Mouse (Mus musculus): ENCODE results near the gene 4930583I09Rik. TPM values are rescaled to one million over a fixed set of nuclear protein-coding genes. Genes with fewer than 3 reads are reported as not detected.

4930583I09Rik gene
- total RNA-seq, 2 experiments from 2014 or later = not detected

DNA sequence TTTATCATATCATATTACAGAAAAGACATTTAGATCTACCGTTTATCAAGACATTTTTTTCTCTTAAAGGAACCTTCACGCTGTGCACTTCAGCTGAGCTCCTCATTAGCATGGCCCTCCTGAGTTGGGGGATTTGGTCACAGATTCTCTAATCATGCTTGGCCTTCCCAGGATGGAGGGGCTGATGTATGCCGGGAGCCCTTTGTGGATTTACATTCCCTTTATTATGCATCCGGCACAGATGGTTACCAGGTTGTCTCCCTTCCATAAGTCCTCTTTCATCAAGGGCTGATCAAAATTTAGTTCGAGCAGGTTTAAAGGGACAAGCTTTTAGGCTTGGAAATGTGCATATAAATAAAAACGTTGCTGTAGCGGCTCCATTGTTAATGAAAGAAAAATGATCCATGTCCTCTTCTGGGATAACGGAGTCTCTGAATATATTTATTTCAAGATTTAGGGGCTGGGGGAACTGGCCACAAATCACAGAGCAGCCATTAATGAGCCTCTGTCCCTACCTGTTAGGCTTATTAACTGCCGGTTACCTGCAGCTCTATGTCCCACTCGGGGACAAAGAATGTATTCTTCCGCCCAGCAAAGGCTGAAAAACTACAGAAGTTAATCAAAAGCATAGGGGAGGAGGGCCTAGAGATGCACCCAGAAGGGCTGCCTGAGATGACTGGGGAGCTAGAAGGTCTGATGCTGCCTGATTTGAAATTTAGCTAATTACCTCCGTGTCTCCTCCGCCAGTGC, 31.3 kb downstream of the 4930583I09Rik start:
- intact Hi-C loops (cut with DNase I) = no loop called here
- no peak for DNase-seq (ENCODE audit: low spot score in 2 of 2)

GRCm38 (mm10) chr17:64802956-64803275, 33.0 kb downstream of the 4930583I09Rik start:
- intact Hi-C loops (cut with DNase I) = no loop called here
- no peak for DNase-seq (ENCODE audit: low spot score in 2 of 2)

- no peak for DNase-seq (ENCODE audit: low spot score in 2 of 2)
- intact Hi-C loops (cut with DNase I) = no loop called here
Observed at GRCm38 (mm10) chr17:64802168-64802955, 33.5 kb downstream of the 4930583I09Rik start.

DNA sequence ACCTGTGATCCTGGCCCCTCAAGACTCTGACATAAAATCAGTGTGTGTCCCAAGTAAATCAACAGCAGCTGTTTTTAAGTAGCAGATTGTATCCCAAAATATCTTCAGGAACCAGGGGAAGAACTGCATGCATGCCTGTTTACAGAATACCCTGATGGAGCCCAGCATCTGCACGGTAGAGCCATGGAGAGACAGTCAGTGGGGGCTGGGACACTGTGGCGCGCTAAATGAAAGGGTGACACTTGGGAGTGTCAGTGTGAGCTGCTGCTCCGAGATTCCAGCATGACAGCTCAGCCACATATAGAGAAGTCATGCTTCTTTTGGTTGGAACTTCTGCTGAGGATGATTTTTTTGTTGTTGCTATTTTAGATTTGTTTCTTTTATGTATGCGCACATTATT, 43.2 kb downstream of the 4930583I09Rik start:
- intact Hi-C loops (cut with DNase I) = no loop called here
- no peak for DNase-seq (ENCODE audit: low spot score in 2 of 2)

- no peak for DNase-seq (ENCODE audit: low spot score in 2 of 2)
- intact Hi-C loops (cut with DNase I) = no loop called here
Observed at GRCm38 (mm10) chr17:64792076-64792475, 43.8 kb downstream of the 4930583I09Rik start.

DNA sequence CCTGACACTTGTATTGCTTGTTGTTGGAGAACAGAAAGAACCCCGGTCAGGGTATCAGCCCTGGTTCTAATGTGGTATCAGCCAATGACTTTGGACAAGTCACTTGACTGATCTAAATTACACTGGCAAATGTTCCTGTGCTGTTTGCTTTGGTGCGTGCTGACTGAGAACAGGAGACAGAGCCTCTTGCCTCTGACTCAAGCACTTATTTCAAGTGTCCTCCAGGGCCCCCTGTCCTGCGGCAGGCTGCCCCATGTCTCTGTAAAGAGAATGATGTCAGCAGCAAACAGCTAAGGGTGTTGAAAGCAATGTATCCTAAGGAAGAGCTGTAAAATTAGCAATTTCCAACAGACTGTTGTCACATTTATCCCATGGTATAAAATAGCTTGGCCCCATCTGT, 46.7 kb downstream of the 4930583I09Rik start:
- intact Hi-C loops (cut with DNase I) = no loop called here
- DNase-seq (ENCODE audit: low spot score in 2 of 2) = no peak

- intact Hi-C loops (cut with DNase I) = no loop called here
- DNase-seq (ENCODE audit: low spot score in 2 of 2) = no peak
Observed at GRCm38 (mm10) chr17:64788301-64788700, 47.6 kb downstream of the 4930583I09Rik start.

GRCm38 (mm10) chr17:64785961-64786360, 49.9 kb downstream of the 4930583I09Rik start:
- DNase-seq (ENCODE audit: low spot score in 2 of 2) = no peak
- intact Hi-C loops (cut with DNase I) = no loop called here

Other genes starting within 250 kb of the 4930583I09Rik start
- gene Man2a1, start 235.3 kb downstream of the 4930583I09Rik start, total RNA-seq (2021) = 10 to 100 TPM; 17.6 to 20.2 TPM

All from left cerebral cortex, postnatal 25 days (tissue).